Mouse (Mus musculus) myocyte (in vitro differentiated cells): ENCODE results near the gene Arhgef28. TPM values are rescaled to one million over a fixed set of nuclear protein-coding genes. Genes with fewer than 3 reads are reported as not detected.
A peak's percentile ranks its signal among the peaks of the same experiment; 100 is the strongest.

Source experiments
- H3K27me3 ChIP-seq: one replicate; pipeline ENCODE4 v1.6.1; 2011; ENCODE audit not compliant: control insufficient read depth, insufficient read depth, insufficient read length
- H3K36me3 ChIP-seq: one replicate; pipeline ENCODE4 v1.6.1; 2011; ENCODE audit not compliant: control insufficient read depth, insufficient read depth
- H3K4me2 ChIP-seq: one replicate; pipeline ENCODE4 v1.6.1; 2011; ENCODE audit warnings: low read depth, control low read depth
- H3K4me3 ChIP-seq: one replicate; pipeline ENCODE4 v1.5.1; 2011; ENCODE audit warnings: mild to moderate bottlenecking, control low read depth, moderate library complexity
- H3K79me2 ChIP-seq: one replicate; pipeline ENCODE4 v1.6.1; 2011; ENCODE audit not compliant: control insufficient read depth, insufficient read depth
- H3ac ChIP-seq: one replicate; pipeline ENCODE4 v1.6.1; 2011; ENCODE audit not compliant: control insufficient read depth, insufficient read length
- CEBPB ChIP-seq: IDR thresholded peaks from 2 replicates; pipeline ENCODE4 v1.6.1; 2011; ENCODE audit warnings: mild to moderate bottlenecking, moderate library complexity; ENCODE audit not compliant: poor library complexity, insufficient read depth, severe bottlenecking
- E2F4 ChIP-seq: IDR thresholded peaks from one replicate; pipeline ENCODE4 v1.6.1; 2011; ENCODE audit warnings: mild to moderate bottlenecking, control low read depth, moderate library complexity; ENCODE audit not compliant: insufficient read depth
- MAX ChIP-seq: IDR thresholded peaks from one replicate; pipeline ENCODE4 v1.6.1; 2011; ENCODE audit warnings: low read depth, mild to moderate bottlenecking, control low read depth
- MYOD1 ChIP-seq, 3 experiments: IDR thresholded peaks; one replicate each; pipeline ENCODE4 v1.6.1; 2011; ENCODE audit warnings: control low read depth in 2 of 3, low read depth in 2 of 3, mild to moderate bottlenecking in 2 of 3, moderate library complexity in 1 of 3; ENCODE audit not compliant: insufficient read length in 2 of 3, control insufficient read depth in 1 of 3
- MYOG ChIP-seq, 3 experiments: IDR thresholded peaks; one replicate each; pipeline ENCODE4 v1.6.1; 2011; ENCODE audit warnings: control low read depth in 2 of 3, low read depth in 2 of 3, mild to moderate bottlenecking in 2 of 3; ENCODE audit not compliant: insufficient read length in 2 of 3, control insufficient read depth in 1 of 3, insufficient read depth in 1 of 3
- POLR2A ChIP-seq: IDR thresholded peaks from one replicate; pipeline ENCODE4 v1.6.1; 2011; ENCODE audit warnings: low read depth, mild to moderate bottlenecking, control low read depth, moderate library complexity; ENCODE audit not compliant: insufficient read length
- POLR2AphosphoS2 ChIP-seq: IDR thresholded peaks from one replicate; pipeline ENCODE4 v1.6.1; 2011; ENCODE audit warnings: low read depth, control low read depth; ENCODE audit not compliant: insufficient read length
- REST ChIP-seq: IDR thresholded peaks from one replicate; pipeline ENCODE4 v1.6.1; 2011; ENCODE audit warnings: mild to moderate bottlenecking, control low read depth, moderate library complexity; ENCODE audit not compliant: insufficient read depth, insufficient read length
- SRF ChIP-seq: IDR thresholded peaks from one replicate; pipeline ENCODE4 v1.6.1; 2011; ENCODE audit warnings: low read depth; ENCODE audit not compliant: control insufficient read depth, insufficient read length
- TCF12 ChIP-seq: IDR thresholded peaks from one replicate; pipeline ENCODE4 v1.6.1; 2011; ENCODE audit warnings: mild to moderate bottlenecking, control low read depth; ENCODE audit not compliant: poor library complexity, insufficient read depth, severe bottlenecking
- TCF3 ChIP-seq: IDR thresholded peaks from one replicate; pipeline ENCODE4 v1.6.1; 2011; ENCODE audit warnings: low read depth, control low read depth; ENCODE audit not compliant: insufficient read length
- USF1 ChIP-seq: IDR thresholded peaks from one replicate; pipeline ENCODE4 v1.6.1; 2011; ENCODE audit warnings: low read depth, mild to moderate bottlenecking, control low read depth, moderate library complexity
- polyA plus RNA-seq: library from polyadenylated mRNA; unstranded; fragments of >200 nt; fragmentation: generic; extraction: Trizol; gene quantifications from one replicate; pipeline ENCODE4 v1.2.1, GENCODE M21; 2012; ENCODE audit warnings: missing spikeins

Arhgef28 gene
- polyA plus RNA-seq, 1 experiment, result 0.76 TPM

DNA sequence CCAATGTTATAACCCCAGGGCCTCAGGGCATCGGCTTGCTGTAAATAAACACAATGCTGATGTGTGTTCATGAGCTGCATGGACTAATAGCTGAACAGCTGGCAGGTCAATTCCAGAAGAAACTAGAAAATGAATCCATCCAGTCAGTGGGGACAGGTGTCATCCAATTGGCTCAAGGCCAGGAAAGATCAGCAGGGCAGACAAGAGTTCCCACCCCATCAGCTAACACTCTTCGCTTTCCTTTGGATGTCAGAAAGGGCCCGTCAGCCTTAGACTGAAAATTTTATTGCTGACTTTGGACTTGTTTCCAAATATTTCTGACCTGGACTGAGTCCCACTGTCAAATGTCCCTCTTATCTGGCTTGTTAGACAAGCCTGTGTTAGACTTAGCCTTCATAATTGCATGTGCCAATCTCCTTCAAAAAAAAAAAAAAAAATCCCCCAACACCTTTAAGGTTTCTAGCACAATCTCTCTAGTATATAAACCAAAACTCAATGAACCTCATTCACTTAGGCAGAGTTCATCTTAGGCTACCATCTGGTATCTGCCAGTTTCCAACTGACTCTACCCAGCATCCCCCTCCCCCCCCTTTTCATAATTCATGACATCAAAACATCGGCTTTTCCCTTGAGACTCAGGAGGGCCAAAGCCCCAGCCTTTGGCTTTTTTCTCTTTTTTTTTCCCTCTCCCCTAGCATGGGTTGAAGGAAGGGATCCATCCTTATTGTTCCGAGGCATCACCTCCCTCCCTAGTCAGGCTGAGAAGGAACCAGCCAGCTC is 38.5 kb upstream of the Arhgef28 start:
- Histone ChIP-seq H3K27me3 (no peaks in the 10 kb centered on the region), H3K4me3 (no peak overlapping the region), H3K4me2 (no peak overlapping the region), H3K79me2 (no peaks in the 10 kb centered on the region), H3ac (no peak overlapping the region), H3K36me3 (peaks cover 12% of the 10 kb centered on the region)
- TF ChIP-seq E2F4, result no peak
- no peak for TF ChIP-seq MYOG (IDR thresholded peaks at IDR 0.05; ENCODE audit: control insufficient read depth in 1 of 3, insufficient read depth in 1 of 3, insufficient read length in 2 of 3, low read depth in 2 of 3)
- TF ChIP-seq MYOD1 (IDR thresholded peaks at IDR 0.05; ENCODE audit: control insufficient read depth in 1 of 3, insufficient read length in 2 of 3, low read depth in 2 of 3), result no peak
- TF ChIP-seq REST, result no peak
- TF ChIP-seq TCF12, result no peak
- no peak for TF ChIP-seq TCF3

DNA sequence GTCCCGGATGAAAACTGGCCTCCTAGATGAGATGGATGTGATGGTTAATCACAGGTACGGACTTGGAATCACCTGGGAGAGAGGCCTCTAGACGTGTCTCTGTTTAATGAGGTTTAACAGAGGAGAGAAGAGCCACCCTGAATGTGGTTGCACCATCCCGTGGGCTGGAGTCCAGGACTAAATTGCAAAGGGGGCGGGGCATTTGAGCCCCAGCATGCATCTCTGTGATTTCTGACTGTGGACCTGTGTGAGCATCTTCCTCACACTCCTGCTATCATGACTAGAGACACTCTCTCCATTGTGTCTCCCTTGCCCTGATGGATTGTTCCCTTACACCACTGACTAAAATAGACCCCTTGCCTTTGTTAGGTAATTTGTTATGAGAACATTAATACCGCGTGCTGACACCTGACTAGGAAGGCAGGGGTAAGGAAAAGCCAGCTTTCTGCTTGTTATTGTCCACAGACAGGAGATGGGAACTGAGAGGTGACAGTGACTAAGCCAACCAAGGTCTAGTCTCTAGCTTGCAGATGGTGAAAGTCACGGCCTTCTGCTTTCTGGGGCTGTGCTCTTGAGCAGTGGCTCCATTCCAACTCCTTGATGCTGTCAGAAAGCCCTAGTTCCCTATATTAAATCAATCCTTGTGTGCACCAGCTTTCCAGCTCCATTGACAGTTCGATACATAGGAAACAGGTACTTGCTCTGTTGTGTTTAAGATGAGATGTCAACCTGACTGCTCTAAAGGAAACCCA is 35.5 kb upstream of the Arhgef28 start:
- H3K4me2 ChIP-seq, result peak overlapping the region; percentile 60
- no peak overlapping the region for H3K4me3 ChIP-seq
- no peaks in the 10 kb centered on the region for H3K79me2 ChIP-seq
- peaks cover 12% of the 10 kb centered on the region for H3K27me3 ChIP-seq
- no peak overlapping the region for H3ac ChIP-seq
- H3K36me3 ChIP-seq, result no peaks in the 10 kb centered on the region
- TF ChIP-seq POLR2A, result no peak
- no peak for TF ChIP-seq CEBPB
- TF ChIP-seq MAX, result no peak
- TF ChIP-seq USF1, result no peak
- TF ChIP-seq TCF3, result no peak
- no peak for TF ChIP-seq REST
- TF ChIP-seq TCF12, result no peak
- TF ChIP-seq MYOG (IDR thresholded peaks at IDR 0.05; ENCODE audit: control insufficient read depth in 1 of 3, insufficient read depth in 1 of 3, insufficient read length in 2 of 3, low read depth in 2 of 3), result no peak
- no peak for TF ChIP-seq POLR2AphosphoS2
- TF ChIP-seq MYOD1 (IDR thresholded peaks at IDR 0.05; ENCODE audit: control insufficient read depth in 1 of 3, insufficient read length in 2 of 3, low read depth in 2 of 3), result no peak
- TF ChIP-seq SRF, result no peak
- TF ChIP-seq E2F4, result no peak

DNA sequence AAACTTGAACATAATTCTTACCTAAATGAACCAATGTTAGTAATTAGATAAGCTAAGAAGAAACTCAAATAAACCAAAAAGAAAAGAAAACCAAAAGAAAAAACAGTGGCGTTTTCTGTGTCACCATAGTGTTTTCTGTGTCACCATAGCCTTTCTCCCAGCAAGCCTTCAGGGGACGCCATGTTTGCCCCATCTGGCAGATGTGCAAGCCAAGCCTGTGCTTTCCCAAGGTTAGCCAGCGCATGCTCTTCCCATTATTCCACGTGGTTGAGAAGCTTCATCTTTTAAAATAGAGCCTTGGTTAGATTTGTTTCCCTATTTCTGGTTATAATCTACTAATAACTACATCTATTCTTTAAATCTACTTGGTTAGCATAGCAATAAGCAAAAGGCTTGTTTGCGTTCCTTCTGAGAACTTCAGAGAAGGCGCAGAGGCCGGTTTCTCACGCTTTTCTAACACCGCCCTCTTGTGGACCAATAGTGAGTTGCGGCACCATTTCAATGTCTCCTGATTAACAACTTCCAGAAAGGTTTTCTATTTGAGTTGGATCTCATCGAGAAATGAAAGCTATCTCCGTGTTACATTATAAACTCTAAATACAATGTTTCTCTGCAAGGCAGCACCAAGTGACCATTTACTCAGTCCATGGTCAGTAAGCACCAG is 33.9 kb upstream of the Arhgef28 start:
- TF ChIP-seq POLR2A (no peak), CEBPB (no peak), USF1 (no peak), TCF3 (no peak), E2F4 (no peak), REST (no peak), POLR2AphosphoS2 (no peak), MYOD1 (IDR thresholded peaks at IDR 0.05; ENCODE audit: control insufficient read depth in 1 of 3, insufficient read length in 2 of 3, low read depth in 2 of 3) (no peak), MAX (no peak), MYOG (IDR thresholded peaks at IDR 0.05; ENCODE audit: control insufficient read depth in 1 of 3, insufficient read depth in 1 of 3, insufficient read length in 2 of 3, low read depth in 2 of 3) (no peak), SRF (no peak), TCF12 (no peak)
- Histone ChIP-seq H3ac (no peak overlapping the region), H3K4me3 (no peak overlapping the region), H3K4me2 (no peak overlapping the region), H3K27me3 (peaks cover 12% of the 10 kb centered on the region), H3K79me2 (no peaks in the 10 kb centered on the region), H3K36me3 (no peaks in the 10 kb centered on the region)

DNA sequence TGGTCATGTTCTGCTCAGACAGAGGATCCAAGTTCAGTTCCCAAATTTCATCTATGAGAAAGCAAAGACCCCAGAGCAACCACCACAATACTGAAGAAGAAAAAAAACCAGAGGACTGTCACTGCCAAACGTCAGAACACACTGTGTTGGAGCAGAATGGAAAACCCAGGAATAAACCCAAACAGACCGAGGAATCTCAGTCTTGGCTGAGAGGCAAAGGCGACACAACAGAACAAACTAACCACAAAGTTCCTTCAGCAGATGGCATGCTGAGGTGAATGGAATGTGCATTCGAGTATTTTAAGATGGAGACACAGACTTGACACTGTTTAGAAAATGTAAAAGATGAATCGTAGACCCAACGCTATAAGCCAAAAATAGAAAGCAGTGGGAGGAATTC is 29.2 kb upstream of the Arhgef28 start:
- Histone ChIP-seq H3K36me3 (no peaks in the 10 kb centered on the region), H3K27me3 (peaks cover 12% of the 10 kb centered on the region), H3K4me2 (no peak overlapping the region), H3K4me3 (no peak overlapping the region), H3ac (no peak overlapping the region), H3K79me2 (no peaks in the 10 kb centered on the region)
- TF ChIP-seq USF1 (no peak), TCF12 (no peak), E2F4 (no peak), MAX (no peak), CEBPB (no peak), MYOG (IDR thresholded peaks at IDR 0.05; ENCODE audit: control insufficient read depth in 1 of 3, insufficient read depth in 1 of 3, insufficient read length in 2 of 3, low read depth in 2 of 3) (no peak), REST (no peak), MYOD1 (IDR thresholded peaks at IDR 0.05; ENCODE audit: control insufficient read depth in 1 of 3, insufficient read length in 2 of 3, low read depth in 2 of 3) (no peak), POLR2AphosphoS2 (no peak), POLR2A (no peak), SRF (no peak), TCF3 (no peak)
